Mouse (Mus musculus) Patski (cell line): ENCODE measurements at regions not wholly inside any gene's neighbourhood (a gene's known extent, or its start where the extent isn't known, plus 50 kb on each side); places are given as distances from the start of the nearest gene placed in this dataset.

Experiments used
- ATAC-seq: fragments of 100-300 bp; one replicate; pipeline ENCODE4 v1.8.0; 2021
- CTCF ChIA-PET: fragments of 350-600 bp; sonication (Branson Sonifier 250); formaldehyde crosslinking; loops from one replicate; lab custom pipeline; 2022; ENCODE audit warnings: inconsistent platforms; lab: Charles Lee
- POLR2A ChIA-PET: fragments of 350-600 bp; sonication (Branson Sonifier 250); formaldehyde crosslinking; loops from one replicate; lab custom pipeline; 2022; ENCODE audit warnings: antibody characterized with exemption, inconsistent platforms; lab: Charles Lee
- DNase-seq: peaks from one replicate; pipeline ENCODE4 v3.0.0-alpha.2; 2011; ENCODE audit warnings: low read depth, low spot score
- H3K27me3 ChIP-seq: fragments of 371-371 bp; one replicate; pipeline ENCODE4 v1.5.1; 2021
- CTCF ChIP-seq: fragments of 100-300 bp; IDR thresholded peaks from one replicate; pipeline ENCODE4 v1.5.1; 2021
- in situ Hi-C: fragments of 300-500 bp; cut with MboI; formaldehyde crosslinking; loops from 3 replicates; pipeline ENCODE4 v1.11.1; 2018; ENCODE audit warnings: low pct_unique_long_range_greater_than_20kb, mixed read lengths

GRCm38 (mm10) chr14:45760890-45761680, 103.1 kb upstream of the Ddhd1 start:
- DNase-seq (no peak), ATAC-seq (no peak)
- in situ Hi-C loops = loop anchor here (10.0 kb wide), 1 partner anchor 46 kb away; no protein-coding TSS in a partner anchor
- no peak for TF ChIP-seq CTCF
- H3K27me3 ChIP-seq = no peaks in the 10 kb centered on the region
- ChIA-PET CTCF (no interaction called here), POLR2A (no interaction called here)

GRCm38 (mm10) chr14:45764231-45764630, 106.3 kb upstream of the Ddhd1 start:
- ChIA-PET CTCF (no interaction called here), POLR2A (no interaction called here)
- ATAC-seq = no peak
- TF ChIP-seq CTCF = no peak
- no peak for DNase-seq
- in situ Hi-C loops = loop anchor here (10.0 kb wide), 1 partner anchor 49 kb away; no protein-coding TSS in a partner anchor
- no peaks in the 10 kb centered on the region for H3K27me3 ChIP-seq

- ATAC-seq (no peak), DNase-seq (no peak)
- no peak for TF ChIP-seq CTCF
- CTCF ChIA-PET = no interaction called here
- POLR2A ChIA-PET = no interaction called here
- H3K27me3 ChIP-seq = no peaks in the 10 kb centered on the region
- in situ Hi-C loops = loop anchor here (10.0 kb wide), 1 partner anchor 52 kb away; no protein-coding TSS in a partner anchor
These were observed 108.6 kb upstream of the Ddhd1 start for GRCm38 (mm10) chr14:45766582-45766981.

GRCm38 (mm10) chr14:45772665-45773277, 114.8 kb upstream of the Ddhd1 start:
- in situ Hi-C loops = loop anchor here (10.0 kb wide), 3 partner anchors 208 to 798 kb away; no protein-coding TSS in a partner anchor
- peak; percentile 95 for TF ChIP-seq CTCF
- ATAC-seq (no peak), DNase-seq (no peak)
- CTCF ChIA-PET = interaction anchor here (0.8 to 1.6 kb wide), 7 partner anchors 22 to 951 kb away, joined by 3 to 7 read pairs (median 4); partner anchors contain the start of gene Ddhd1
- no peaks in the 10 kb centered on the region for H3K27me3 ChIP-seq
- POLR2A ChIA-PET = interaction anchor here (0.8 to 1.1 kb wide), 2 partner anchors 36 to 54 kb away, joined by 3 read pairs; no protein-coding TSS in a partner anchor

- ATAC-seq (no peak), DNase-seq (no peak)
- CTCF ChIA-PET = interaction anchor here (1.2 to 1.5 kb wide), 4 partner anchors 22 to 950 kb away, joined by 3 to 5 read pairs (median 4); partner anchors contain the start of gene Ddhd1
- TF ChIP-seq CTCF = no peak
- no peaks in the 10 kb centered on the region for H3K27me3 ChIP-seq
- POLR2A ChIA-PET = interaction anchor here (0.8 to 1.1 kb wide), 2 partner anchors 35 to 54 kb away, joined by 3 read pairs; no protein-coding TSS in a partner anchor
- in situ Hi-C loops = loop anchor here (10.0 kb wide), 3 partner anchors 209 to 799 kb away; no protein-coding TSS in a partner anchor
These were observed 115.4 kb upstream of the Ddhd1 start for GRCm38 (mm10) chr14:45773326-45773725.

- POLR2A ChIA-PET = no interaction called here
- DNase-seq = no peak
- no peaks in the 10 kb centered on the region for H3K27me3 ChIP-seq
- in situ Hi-C loops = loop anchor here (10.0 kb wide), 1 partner anchor 943 kb away; no protein-coding TSS in a partner anchor
- TF ChIP-seq CTCF = no peak
- CTCF ChIA-PET = interaction anchor here (1.4 kb wide), 1 partner anchor 1000 kb away, joined by 3 read pairs; no protein-coding TSS in a partner anchor
- no peak for ATAC-seq
These were observed 123.9 kb upstream of the Ddhd1 start for GRCm38 (mm10) chr14:45781850-45782249.

DNA sequence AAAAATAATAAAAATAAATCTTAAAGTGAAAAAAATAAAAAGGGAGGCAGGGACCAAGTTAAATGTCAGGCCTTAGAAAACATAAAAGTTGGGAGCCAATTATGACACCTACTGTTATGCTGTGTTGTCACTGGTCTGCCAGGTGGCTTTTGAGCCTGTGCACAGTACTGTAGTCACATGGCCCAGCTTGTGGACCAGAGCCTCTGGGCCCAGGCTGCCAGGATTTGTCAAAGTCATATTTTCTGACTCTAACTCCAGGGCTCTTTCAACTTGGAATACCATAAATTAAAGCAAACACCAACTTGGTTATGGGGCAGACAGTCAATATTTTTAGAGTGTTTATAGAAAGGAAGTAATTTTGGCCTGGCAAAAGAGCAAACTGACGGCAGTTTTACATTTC, 137.0 kb upstream of the Ddhd1 start:
- ChIA-PET POLR2A (no interaction called here), CTCF (interaction anchor here (1.3 kb wide), 1 partner anchor 21 kb away, joined by 3 read pairs; no protein-coding TSS in a partner anchor)
- no peaks in the 10 kb centered on the region for H3K27me3 ChIP-seq
- in situ Hi-C loops = no loop called here
- no peak for ATAC-seq
- no peak for DNase-seq
- TF ChIP-seq CTCF = no peak

- POLR2A ChIA-PET = no interaction called here
- H3K27me3 ChIP-seq = no peaks in the 10 kb centered on the region
- ATAC-seq (no peak), DNase-seq (peak; percentile 37)
- in situ Hi-C loops = no loop called here
- CTCF ChIA-PET = interaction anchor here (1.5 kb wide), 1 partner anchor 13 kb away, joined by 4 read pairs; no protein-coding TSS in a partner anchor
- no peak for TF ChIP-seq CTCF
These were observed 138.8 kb upstream of the Ddhd1 start for GRCm38 (mm10) chr14:45796665-45797319.

- H3K27me3 ChIP-seq = no peaks in the 10 kb centered on the region
- ATAC-seq (no peak), DNase-seq (no peak)
- in situ Hi-C loops = no loop called here
- no peak for TF ChIP-seq CTCF
- CTCF ChIA-PET = interaction anchor here (1.1 to 1.5 kb wide), 2 partner anchors 14 to 30 kb away, joined by 3 to 4 read pairs; no protein-coding TSS in a partner anchor
- POLR2A ChIA-PET = no interaction called here
These were observed 139.4 kb upstream of the Ddhd1 start for GRCm38 (mm10) chr14:45797320-45797696.

GRCm38 (mm10) chr14:45799286-45799685, 141.3 kb upstream of the Ddhd1 start:
- no peak for ATAC-seq
- no peak for DNase-seq
- H3K27me3 ChIP-seq = no peaks in the 10 kb centered on the region
- ChIA-PET POLR2A (interaction anchor here (0.7 kb wide), 1 partner anchor 9 kb away, joined by 3 read pairs; no protein-coding TSS in a partner anchor), CTCF (interaction anchor here (1.9 kb wide), 1 partner anchor 13 kb away, joined by 4 read pairs; no protein-coding TSS in a partner anchor)
- in situ Hi-C loops = no loop called here
- no peak for TF ChIP-seq CTCF
